12 mouse cellular contexts compared by ENCODE assay signal in genomic region chr7:130251936-130252523, GRCm38 (mm10).
DNase-seq lines count a peak whose midpoint lies in the region; ATAC-seq and TF ChIP-seq lines count a peak whose summit lies in the region.
"Had no signal": no experiment of that assay in that cellular context is flagged by ENCODE, and none has a peak within 500 bp of the region (broad histone marks: within the 10 kb centered on the region; RNA-seq: fewer than 3 reads in every experiment).

No protein-coding gene starts in this region.

- H3K4me2 ChIP-seq in kidney, postnatal 0 days (ENCODE audit: low read length), result no peak overlapping the region
- H3K4me2 ChIP-seq in limb, embryonic 11.5 days (ENCODE audit: low read depth, severe bottlenecking), result no peak overlapping the region
- no peak overlapping the region for H3K4me2 ChIP-seq in liver, embryonic 11.5 days
- H3K4me2 ChIP-seq: heart, embryonic 15.5 days had no signal

- TF ChIP-seq POLR2A in ES-Bruce4 (IDR thresholded peaks at IDR 0.05; ENCODE audit: insufficient read depth, low read length), result no peak

- DNase-seq in kidney, postnatal 0 days (ENCODE audit: low spot score), result no peak
- no peak for DNase-seq in kidney, postnatal 14 days
- DNase-seq in R1 (ENCODE audit: low read depth, low spot score), result peak; percentile 88
- DNase-seq in limb, embryonic 11.5 days (ENCODE audit: low spot score), result peak; percentile 50
- no peak for DNase-seq in cerebellum, adult 18-20 months
- DNase-seq in liver, embryonic 11.5 days (ENCODE audit: low spot score), result no peak
- DNase-seq: adrenal gland, postnatal 10 days; cerebellum, postnatal 36 days; thymus, postnatal 25 days had no signal

- H3K4me3 ChIP-seq in kidney, postnatal 0 days (replicated peaks; ENCODE audit: low read depth, low read length), result no peak overlapping the region
- 0 out of 2 replicates have a peak overlapping the region, but pooled peaks have one; percentile 1 for H3K4me3 ChIP-seq in ES-Bruce4 (ENCODE audit: low read depth, low read length)
- no peak overlapping the region for H3K4me3 ChIP-seq in limb, embryonic 11.5 days (ENCODE audit: low read depth, low read length)
- no peak overlapping the region for H3K4me3 ChIP-seq in liver, embryonic 11.5 days (ENCODE audit: low read depth, low read length)
- H3K4me3 ChIP-seq: heart, embryonic 15.5 days had no signal

- no peaks in the 10 kb centered on the region for H3K9me3 ChIP-seq in kidney, postnatal 0 days (replicated peaks; ENCODE audit: low read length)
- no peaks in the 10 kb centered on the region for H3K9me3 ChIP-seq in ES-Bruce4 (replicated peaks; ENCODE audit: control insufficient read depth, insufficient read depth, low read length, poor library complexity, severe bottlenecking)
- no peaks in the 10 kb centered on the region for H3K9me3 ChIP-seq in limb, embryonic 11.5 days (ENCODE audit: control insufficient read depth, low read length)
- no peaks in the 10 kb centered on the region for H3K9me3 ChIP-seq in liver, embryonic 11.5 days (ENCODE audit: control insufficient read depth, low read length)
- H3K9me3 ChIP-seq: heart, embryonic 15.5 days had no signal

- H3K27ac ChIP-seq in kidney, postnatal 0 days, result peak overlapping the region; percentile 31; the same call in 1 of the 2 replicates
- H3K27ac ChIP-seq in ES-Bruce4 (ENCODE audit: insufficient read depth, low read length), result peak overlapping the region; percentile 74
- no peak overlapping the region; the same call in 1 of the 2 replicates for H3K27ac ChIP-seq in limb, embryonic 11.5 days (replicated peaks; ENCODE audit: low read depth, low read length)
- H3K27ac ChIP-seq in liver, embryonic 11.5 days (ENCODE audit: low read depth, low read length), result no peak overlapping the region
- H3K27ac ChIP-seq: heart, embryonic 15.5 days; macrophage had no signal

- H3K4me1 ChIP-seq in kidney, postnatal 0 days (replicated peaks; ENCODE audit: insufficient read depth, low read length), result peaks cover 38% of the 10 kb centered on the region
- peaks cover 24% of the 10 kb centered on the region for H3K4me1 ChIP-seq in ES-Bruce4 (ENCODE audit: control insufficient read depth, insufficient read depth, low read length)
- H3K4me1 ChIP-seq in limb, embryonic 11.5 days (ENCODE audit: control insufficient read depth, insufficient read depth, low read length), result peaks cover 29% of the 10 kb centered on the region
- H3K4me1 ChIP-seq in liver, embryonic 11.5 days (replicated peaks; ENCODE audit: control insufficient read depth, insufficient read depth, low read length), result peaks cover 2% of the 10 kb centered on the region

- 62% methylated on average over 3 of the region's 3 CpGs for WGBS in kidney, postnatal 0 days
- 63% methylated on average over 3 of the region's 3 CpGs for WGBS in limb, embryonic 11.5 days
- WGBS in liver, embryonic 11.5 days, result 70% methylated on average over 3 of the region's 3 CpGs

- no peaks in the 10 kb centered on the region for H3K36me3 ChIP-seq in kidney, postnatal 0 days (ENCODE audit: insufficient read depth, low read length)
- H3K36me3 ChIP-seq in ES-Bruce4 (ENCODE audit: control insufficient read depth, insufficient read depth, low read length, poor library complexity, severe bottlenecking), result no peaks in the 10 kb centered on the region
- H3K36me3 ChIP-seq in limb, embryonic 11.5 days (ENCODE audit: control insufficient read depth, insufficient read depth, low read length), result no peaks in the 10 kb centered on the region
- no peaks in the 10 kb centered on the region for H3K36me3 ChIP-seq in liver, embryonic 11.5 days (ENCODE audit: control insufficient read depth, insufficient read depth, low read length)
- H3K36me3 ChIP-seq: heart, embryonic 15.5 days had no signal

- ATAC-seq in kidney, postnatal 0 days (replicated peaks; ENCODE audit: low FRiP score, low read depth), result no peak
- ATAC-seq in limb, embryonic 11.5 days (ENCODE audit: insufficient number of reproducible peaks, low FRiP score, low TSS enrichment, low read depth), result no peak
- no peak for ATAC-seq in liver, embryonic 11.5 days (replicated peaks; ENCODE audit: low FRiP score)

- no peak for TF ChIP-seq CTCF in kidney, postnatal 0 days (IDR thresholded peaks at IDR 0.05; ENCODE audit: low read depth)
- no peak for TF ChIP-seq CTCF in ES-Bruce4 (IDR thresholded peaks at IDR 0.05; ENCODE audit: low read depth, low read length)

- H3K27me3 ChIP-seq in kidney, postnatal 0 days (ENCODE audit: insufficient read depth, low read length), result no peaks in the 10 kb centered on the region
- no peaks in the 10 kb centered on the region for H3K27me3 ChIP-seq in ES-Bruce4 (ENCODE audit: control insufficient read depth, insufficient read depth, low read length, poor library complexity, severe bottlenecking)
- no peaks in the 10 kb centered on the region for H3K27me3 ChIP-seq in limb, embryonic 11.5 days (ENCODE audit: control insufficient read depth, insufficient read depth, low read length)
- no peaks in the 10 kb centered on the region for H3K27me3 ChIP-seq in liver, embryonic 11.5 days (replicated peaks; ENCODE audit: control insufficient read depth, insufficient read depth, low read length)
- H3K27me3 ChIP-seq: heart, embryonic 15.5 days had no signal

- TF ChIP-seq EP300 in ES-Bruce4 (IDR thresholded peaks at IDR 0.05; ENCODE audit: insufficient read depth, low read depth, low read length), result peak; percentile 99

- H3K9ac ChIP-seq in kidney, postnatal 0 days (ENCODE audit: low read depth, low read length), result no peak overlapping the region
- H3K9ac ChIP-seq in ES-Bruce4 (ENCODE audit: low read depth, poor library complexity, severe bottlenecking), result no peak overlapping the region
- H3K9ac ChIP-seq in limb, embryonic 11.5 days (ENCODE audit: low read length), result no peak overlapping the region
- H3K9ac ChIP-seq in liver, embryonic 11.5 days (ENCODE audit: low read depth, low read length), result no peak overlapping the region
- H3K9ac ChIP-seq: heart, embryonic 15.5 days had no signal

Comparison
In these comparisons a context has a peak if more than half of its experiments do, and no peak if none do; other contexts are left out.
1. DNase-seq: peak in R1 (single experiment) and limb, embryonic 11.5 days (single experiment); none in kidney, postnatal 0 days (single experiment), kidney, postnatal 14 days (single experiment), cerebellum, adult 18-20 months (0 of 2) and liver, embryonic 11.5 days (single experiment).
2. H3K27ac ChIP-seq: peak in kidney, postnatal 0 days (single experiment) and ES-Bruce4 (single experiment); none in limb, embryonic 11.5 days (single experiment) and liver, embryonic 11.5 days (single experiment).